Mouse (Mus musculus): ENCODE measurements around the gene Sstr3.
A peak's percentile ranks its signal among the peaks of the same experiment; 100 is the strongest.

Sstr3 gene

GRCm38 (mm10) chr15:78559141-78559979 lies 14.9 kb upstream of the Sstr3 start:
- DNase-seq (ENCODE audit: low spot score): no peak

- no peak for DNase-seq (ENCODE audit: low spot score)
These were observed 13.4 kb upstream of the Sstr3 start for GRCm38 (mm10) chr15:78557693-78558535.

GRCm38 (mm10) chr15:78554545-78555313 lies 10.2 kb upstream of the Sstr3 start:
- DNase-seq (ENCODE audit: low spot score): no peak

GRCm38 (mm10) chr15:78549189-78549734 lies 4.8 kb upstream of the Sstr3 start:
- no peak for DNase-seq (ENCODE audit: low spot score)

GRCm38 (mm10) chr15:78548711-78549110 lies 4.2 kb upstream of the Sstr3 start:
- no peak for DNase-seq (ENCODE audit: low spot score)

GRCm38 (mm10) chr15:78548336-78548665 lies 3.8 kb upstream of the Sstr3 start:
- DNase-seq (ENCODE audit: low spot score): no peak

- no peak for DNase-seq (ENCODE audit: low spot score)
These were observed 3.2 kb upstream of the Sstr3 start for GRCm38 (mm10) chr15:78547415-78548335.

DNA sequence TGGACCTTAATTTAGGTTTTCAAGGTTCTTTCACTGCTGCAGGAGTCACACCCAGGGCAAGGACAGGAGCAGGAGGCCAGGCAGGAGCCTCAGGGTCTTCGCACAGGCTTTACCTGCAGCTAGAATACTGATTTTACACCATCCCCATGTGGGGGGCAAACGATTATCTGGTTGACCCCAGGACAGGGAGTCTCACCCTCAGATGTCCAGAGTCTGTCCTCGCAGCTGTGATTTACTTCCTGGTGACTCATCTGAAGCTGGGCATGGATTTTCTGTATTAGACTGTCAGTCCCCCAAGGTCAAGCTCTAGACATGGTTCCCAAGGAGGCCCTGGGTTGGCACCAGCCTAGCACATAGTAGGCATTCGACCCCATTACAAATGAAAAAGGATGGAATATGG lies 1.6 kb upstream of the Sstr3 start:
- no peak for DNase-seq (ENCODE audit: low spot score)

DNA sequence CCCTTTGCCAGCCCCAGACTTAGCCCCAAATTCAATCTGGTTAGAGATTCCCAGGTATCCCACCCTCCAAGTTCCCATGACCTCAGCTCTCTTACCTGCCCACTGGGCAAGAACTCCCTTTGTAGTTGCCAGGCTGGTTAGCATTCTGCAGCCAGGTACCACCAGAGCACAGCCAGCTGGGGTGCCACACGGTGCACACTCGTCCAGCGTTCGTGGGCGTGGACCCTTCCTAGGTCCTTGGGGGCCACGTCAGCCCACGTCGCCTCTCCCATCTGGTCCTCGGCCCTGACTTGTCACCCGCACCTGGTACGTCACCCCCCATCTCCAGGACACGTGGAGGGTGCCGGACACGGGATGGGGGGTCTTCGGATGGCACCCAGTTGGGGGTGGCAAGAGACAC lies 444 bp downstream of the Sstr3 start:
- DNase-seq (ENCODE audit: low spot score): no peak

GRCm38 (mm10) chr15:78542767-78543303 lies 1.6 kb downstream of the Sstr3 start:
- DNase-seq (ENCODE audit: low spot score): no peak

GRCm38 (mm10) chr15:78542098-78542766 lies 2.3 kb downstream of the Sstr3 start:
- no peak for DNase-seq (ENCODE audit: low spot score)

DNA sequence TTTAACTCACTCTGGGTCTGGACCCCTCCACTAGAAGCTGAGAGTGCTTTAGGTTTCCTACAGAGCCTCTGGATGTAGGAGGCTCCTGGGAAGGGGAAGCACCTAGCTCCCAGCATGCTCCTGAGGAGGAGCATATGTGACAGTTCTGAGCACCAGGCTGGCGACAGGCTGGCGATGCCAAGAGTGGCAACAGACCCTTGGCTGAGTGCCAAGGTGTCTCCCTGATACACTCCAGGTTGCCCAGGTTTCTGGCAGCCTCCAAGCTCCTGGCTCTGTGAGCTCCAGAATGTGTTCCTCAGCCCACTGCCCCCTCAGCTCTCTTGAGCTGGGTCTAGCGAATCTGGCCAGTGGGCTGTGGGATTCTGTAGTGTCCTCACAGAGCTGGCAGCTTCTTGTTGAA lies 2.9 kb downstream of the Sstr3 start:
- DNase-seq (ENCODE audit: low spot score): no peak

DNA sequence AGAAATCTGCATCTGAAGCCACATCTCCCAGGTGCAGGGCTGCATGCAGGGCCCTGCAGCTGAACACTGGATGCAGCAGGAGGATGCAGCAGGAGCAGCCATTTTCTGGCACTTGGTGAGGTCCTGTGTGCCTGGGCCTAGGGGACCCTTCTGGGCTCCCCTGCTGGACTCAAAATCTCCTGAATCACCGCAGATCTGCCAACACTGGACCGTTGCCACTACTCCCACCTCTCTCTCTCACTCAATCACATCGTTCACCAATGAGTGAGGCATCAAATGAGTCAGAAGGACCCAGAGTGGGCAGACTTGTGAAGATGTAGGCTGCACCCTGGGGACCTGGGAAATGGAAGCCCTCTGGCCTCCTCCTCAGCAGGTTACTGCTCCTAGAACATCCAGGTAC lies 3.4 kb downstream of the Sstr3 start:
- DNase-seq (ENCODE audit: low spot score): no peak

GRCm38 (mm10) chr15:78535723-78536421 lies 8.6 kb downstream of the Sstr3 start:
- no peak for DNase-seq (ENCODE audit: low spot score)

DNA sequence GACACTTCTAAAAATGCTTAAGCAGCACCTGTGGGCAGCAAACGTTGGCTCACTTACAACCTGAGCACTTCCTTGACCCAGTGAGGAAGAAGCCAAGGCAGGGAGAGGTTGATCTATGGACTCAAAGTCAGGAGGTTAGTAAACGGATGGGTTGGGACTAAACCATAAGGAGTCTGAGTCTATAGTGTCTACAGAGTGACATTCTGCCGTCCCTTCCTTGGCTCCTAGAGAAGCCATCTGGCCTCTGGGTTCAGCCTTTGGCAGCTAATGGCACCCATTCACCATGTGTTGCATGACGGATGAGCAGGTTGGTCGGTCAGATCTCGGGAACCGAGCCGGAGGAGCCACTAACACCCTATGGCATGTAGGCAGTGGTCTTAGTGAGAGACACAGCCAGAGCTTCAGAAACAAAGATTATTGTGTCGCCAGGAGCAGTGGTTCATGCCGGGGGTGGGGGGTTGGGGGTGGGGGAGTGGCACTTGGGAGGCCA lies 11.1 kb downstream of the Sstr3 start:
- DNase-seq (ENCODE audit: low spot score): no peak

- no peak for DNase-seq (ENCODE audit: low spot score)
These were observed 11.7 kb downstream of the Sstr3 start for GRCm38 (mm10) chr15:78532566-78533345.

DNA sequence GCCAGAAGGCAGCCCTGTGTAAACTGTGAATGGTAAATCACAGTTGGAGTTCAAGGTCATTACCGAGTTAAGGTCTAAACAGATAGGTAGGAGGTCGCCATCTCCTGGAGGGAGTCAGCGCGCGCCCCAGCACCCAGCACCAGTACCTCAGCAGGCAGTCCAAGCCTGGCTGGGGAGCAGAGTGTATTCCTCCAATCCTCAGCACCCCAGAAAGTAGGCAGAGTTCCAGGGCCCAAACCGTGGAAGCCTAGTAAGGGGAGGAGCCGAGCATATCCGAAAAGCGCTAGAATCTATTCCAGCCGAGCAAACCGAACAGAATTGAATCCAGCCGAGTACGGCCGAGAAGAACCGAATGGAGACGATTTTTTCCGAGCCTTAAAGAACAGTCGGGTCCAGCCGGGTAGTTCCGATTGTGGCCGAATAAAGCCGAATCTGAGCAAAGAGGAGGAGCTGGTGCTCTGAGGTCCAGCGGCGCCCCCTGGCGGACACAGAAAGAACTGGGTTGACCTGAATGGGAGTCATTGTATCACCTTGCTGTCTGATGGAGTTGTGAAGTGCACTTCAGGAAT lies 12.5 kb downstream of the Sstr3 start:
- DNase-seq (ENCODE audit: low spot score): peak; percentile 99

GRCm38 (mm10) chr15:78531451-78531720 lies 13.1 kb downstream of the Sstr3 start:
- no peak for DNase-seq (ENCODE audit: low spot score)
